Mouse (Mus musculus) intestine, postnatal 0 days (tissue): ENCODE measurements around the gene Slc4a2. TPM values are rescaled to one million over a fixed set of nuclear protein-coding genes. Genes with fewer than 3 reads are reported as not detected.

ENCODE experiments used
- ATAC-seq: fragments of 200-750 bp; cut with Nextera tagmentation; 2 replicates; pipeline ENCODE4 v1.8.0; 2017; ENCODE audit warnings: mild to moderate bottlenecking, moderate TSS enrichment, moderate library complexity
- H3K27ac ChIP-seq: fragments of 300-500 bp; sonication (generic); 2 replicates; pipeline ENCODE4 v1.5.1; 2014; ENCODE audit warnings: mild to moderate bottlenecking, low read depth, low read length, moderate library complexity
- H3K27me3 ChIP-seq: fragments of 300-500 bp; sonication (generic); replicated peaks from 2 replicates; pipeline ENCODE4 v1.6.1; 2014; ENCODE audit warnings: low read length, mixed read lengths; ENCODE audit not compliant: control insufficient read depth, insufficient read depth
- H3K36me3 ChIP-seq: fragments of 300-500 bp; sonication (generic); 2 replicates; pipeline ENCODE4 v1.6.1; 2014; ENCODE audit warnings: mild to moderate bottlenecking, moderate library complexity; ENCODE audit not compliant: control insufficient read depth, insufficient read depth
- H3K4me1 ChIP-seq: fragments of 300-500 bp; sonication (generic); replicated peaks from 2 replicates; pipeline ENCODE4 v1.6.1; 2014; ENCODE audit warnings: antibody characterized with exemption, low read length, mixed read lengths; ENCODE audit not compliant: control insufficient read depth, insufficient read depth
- H3K4me2 ChIP-seq: fragments of 300-500 bp; sonication (generic); replicated peaks from 2 replicates; pipeline ENCODE4 v1.6.1; 2014; ENCODE audit warnings: low read depth, mild to moderate bottlenecking, moderate library complexity
- H3K4me3 ChIP-seq: fragments of 300-500 bp; sonication (generic); 2 replicates; pipeline ENCODE4 v1.5.1; 2014; ENCODE audit warnings: low read depth, low read length
- H3K9ac ChIP-seq: fragments of 300-500 bp; sonication (generic); 2 replicates; pipeline ENCODE4 v1.6.1; 2014; ENCODE audit warnings: mild to moderate bottlenecking, low read depth, low read length
- H3K9me3 ChIP-seq: fragments of 300-500 bp; sonication (generic); 2 replicates; pipeline ENCODE4 v1.6.1; 2016; ENCODE audit warnings: mixed run types; ENCODE audit not compliant: control insufficient read depth
- CTCF ChIP-seq: sonication (generic); IDR thresholded peaks from 2 replicates; pipeline ENCODE4 v1.5.1; 2016; ENCODE audit warnings: low read depth, mild to moderate bottlenecking, control low read depth, antibody characterized with exemption, moderate library complexity
- WGBS: fragments of 180-500 bp; shearing (Covaris S2); extraction: QIAGEN DNeasy Blood & Tissue Kit; methylation state at CpG from one replicate; pipeline ENCODE4 v1.1.7; 2014; 5-methylcytosine and 5-hydroxymethylcytosine counted together
- polyA plus RNA-seq: library from polyadenylated mRNA; unstranded; fragments of >200 nt; fragmentation: Nextera tagmentation; extraction: Ambion mirVana; gene quantifications from 2 replicates; pipeline ENCODE4 v1.2.1, GENCODE M21; 2015

Gene Slc4a2
- polyA plus RNA-seq, 1 experiment from 2014 or later = 29.9 TPM

DNA sequence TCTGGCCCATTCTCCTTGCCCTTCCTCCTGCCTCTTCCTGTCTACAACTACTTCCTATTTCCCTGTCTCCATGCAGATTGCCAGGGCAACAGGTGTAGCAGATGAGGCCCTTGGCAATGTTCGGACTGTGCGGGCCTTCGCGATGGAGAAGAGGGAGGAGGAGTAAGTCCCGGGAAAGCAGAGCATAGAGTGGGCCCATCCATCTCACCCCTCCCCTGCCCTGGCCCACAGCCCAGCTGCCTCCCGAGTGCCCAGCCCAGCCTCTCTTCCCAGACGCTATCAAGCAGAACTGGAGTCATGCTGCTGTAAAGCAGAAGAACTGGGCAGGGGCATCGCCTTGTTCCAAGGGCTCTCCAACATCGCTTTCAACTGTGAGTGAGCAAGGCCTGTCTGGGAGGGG is 21.7 kb upstream of the Slc4a2 start:
- no peak overlapping the region for H3K27ac ChIP-seq
- ATAC-seq = no peak
- WGBS = 71% methylated on average over 9 of the region's 9 CpGs

DNA sequence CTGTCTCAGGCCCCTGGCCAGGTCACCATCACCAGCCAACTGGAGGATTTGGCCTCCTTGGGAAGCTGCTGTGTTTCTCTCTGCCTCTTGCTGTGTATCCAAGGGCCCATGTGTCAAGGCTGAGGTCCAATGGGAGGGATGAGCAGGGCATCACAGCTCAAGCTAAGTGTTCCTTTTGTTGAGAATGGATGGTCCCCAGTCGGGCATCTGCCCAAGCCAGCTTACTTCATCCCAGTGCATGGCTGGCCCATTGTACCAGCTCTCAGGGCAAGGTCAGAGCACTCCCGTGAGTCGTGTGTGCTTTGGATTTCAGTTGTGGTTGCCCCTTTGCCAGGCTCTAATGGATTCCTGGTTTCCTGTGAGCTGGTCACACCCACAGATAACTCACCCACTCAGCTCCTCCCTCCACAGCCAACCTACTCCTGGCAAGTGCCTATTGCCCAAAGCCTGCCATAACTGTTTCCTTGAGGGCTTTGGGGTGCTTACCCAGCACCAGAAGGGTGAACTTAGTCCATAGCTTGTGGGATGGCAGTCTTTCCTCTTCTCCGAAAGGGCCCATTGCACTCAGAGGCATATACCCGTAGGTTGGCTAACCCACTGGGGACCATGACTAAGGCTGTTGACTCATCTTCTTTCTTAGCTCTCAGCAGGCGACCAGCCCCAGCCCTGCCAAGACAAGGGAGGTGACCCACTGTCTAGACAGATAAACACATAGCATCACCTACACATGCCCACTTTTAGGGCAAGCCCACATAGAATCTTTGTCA is 18.9 kb upstream of the Slc4a2 start:
- ATAC-seq = no peak
- Histone ChIP-seq H3K4me2 (no peak overlapping the region), H3K4me3 (no peak overlapping the region), H3K27ac (no peak overlapping the region), H3K4me1 (no peaks in the 10 kb centered on the region), H3K9me3 (no peaks in the 10 kb centered on the region), H3K9ac (no peak overlapping the region), H3K27me3 (no peaks in the 10 kb centered on the region), H3K36me3 (peaks cover 83% of the 10 kb centered on the region)
- TF ChIP-seq CTCF = no peak
- WGBS = 87% methylated on average over 6 of the region's 6 CpGs

More for the DNA sequence above, 21.7 kb upstream of the Slc4a2 start:
- H3K27me3 ChIP-seq = no peaks in the 10 kb centered on the region
- peaks cover 65% of the 10 kb centered on the region for H3K36me3 ChIP-seq
- H3K9me3 ChIP-seq = no peaks in the 10 kb centered on the region
- no peak overlapping the region for H3K4me3 ChIP-seq
- no peak overlapping the region for H3K9ac ChIP-seq
- no peak overlapping the region for H3K4me2 ChIP-seq
- no peak for TF ChIP-seq CTCF
- H3K4me1 ChIP-seq = no peaks in the 10 kb centered on the region

DNA sequence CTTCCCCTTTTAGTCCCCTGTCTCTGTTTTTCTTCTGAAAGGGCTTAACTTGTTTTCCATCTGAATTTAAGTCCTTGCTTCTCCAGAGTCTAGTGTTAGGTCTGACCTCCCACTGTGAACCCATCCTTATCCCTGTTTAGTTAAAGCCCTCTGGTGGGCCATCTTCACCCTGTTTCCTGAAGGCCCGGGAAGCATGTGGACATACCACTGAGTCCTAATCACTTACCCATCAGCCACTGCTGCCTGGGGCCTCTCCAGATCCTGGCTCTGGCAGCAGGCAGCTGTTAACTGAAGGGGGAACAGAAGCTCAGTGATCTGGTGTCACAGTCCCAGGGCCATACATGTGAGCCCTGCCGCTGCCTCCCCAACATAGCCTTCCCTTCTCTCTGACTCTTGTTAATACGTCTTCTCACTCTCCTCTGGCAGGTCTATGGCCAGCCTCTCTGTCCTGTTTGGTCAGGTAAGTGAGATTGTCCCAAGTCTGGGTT is 18.2 kb upstream of the Slc4a2 start:
- no peaks in the 10 kb centered on the region for H3K27me3 ChIP-seq
- H3K36me3 ChIP-seq = peaks cover 77% of the 10 kb centered on the region
- H3K27ac ChIP-seq = no peak overlapping the region
- no peaks in the 10 kb centered on the region for H3K9me3 ChIP-seq
- H3K4me2 ChIP-seq = no peak overlapping the region
- H3K4me1 ChIP-seq = no peaks in the 10 kb centered on the region
- no peak overlapping the region for H3K4me3 ChIP-seq
- ATAC-seq = no peak
- no peak overlapping the region for H3K9ac ChIP-seq
- no peak for TF ChIP-seq CTCF
- WGBS = 59% methylated on average over 3 of the region's 3 CpGs

DNA sequence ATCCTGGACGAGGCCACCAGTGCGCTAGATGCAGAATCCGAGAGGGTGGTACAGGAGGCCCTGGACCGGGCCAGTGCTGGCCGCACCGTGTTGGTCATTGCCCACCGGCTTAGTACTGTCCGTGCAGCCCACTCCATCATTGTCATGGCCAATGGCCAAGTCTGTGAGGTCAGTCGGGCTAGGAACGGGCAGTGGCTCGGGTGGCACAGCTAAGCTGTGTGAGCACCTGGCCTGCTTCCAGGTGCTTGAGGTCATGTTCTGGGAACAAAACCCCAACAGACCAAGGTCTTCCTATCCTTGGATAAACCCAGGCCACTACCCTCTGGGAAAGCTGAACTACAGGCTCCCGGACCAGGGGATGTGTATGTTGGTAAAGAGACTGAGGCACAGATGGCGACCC is 15.0 kb upstream of the Slc4a2 start:
- TF ChIP-seq CTCF = no peak
- WGBS = 92% methylated on average over 13 of the region's 13 CpGs
- no peak overlapping the region for H3K4me2 ChIP-seq
- H3K36me3 ChIP-seq = peaks cover 50% of the 10 kb centered on the region
- H3K4me1 ChIP-seq = no peaks in the 10 kb centered on the region
- H3K9ac ChIP-seq = no peak overlapping the region
- no peak overlapping the region for H3K27ac ChIP-seq
- no peaks in the 10 kb centered on the region for H3K27me3 ChIP-seq
- H3K9me3 ChIP-seq = no peaks in the 10 kb centered on the region
- H3K4me3 ChIP-seq = no peak overlapping the region
- ATAC-seq = no peak

DNA sequence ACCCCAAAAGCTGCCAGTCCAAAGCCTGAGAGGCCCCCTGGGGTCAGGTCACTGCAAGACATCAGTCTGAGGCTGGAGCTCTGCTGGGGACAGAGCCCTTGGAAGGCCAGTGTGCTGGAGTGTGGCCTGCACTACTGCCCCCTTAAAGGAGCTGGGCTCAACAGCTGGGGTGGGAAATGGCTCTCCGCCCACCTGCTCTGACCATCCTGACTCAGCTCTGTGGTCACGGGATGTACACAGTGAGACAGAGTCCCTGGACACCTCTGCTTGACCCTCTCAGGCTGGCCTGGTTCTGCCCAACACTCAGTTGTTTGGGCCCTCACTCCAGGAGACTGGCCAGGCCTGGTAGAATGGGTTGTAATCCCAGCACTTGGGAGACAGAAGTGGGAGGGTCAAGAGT is 14.2 kb upstream of the Slc4a2 start:
- Histone ChIP-seq H3K9ac (no peak overlapping the region), H3K4me2 (no peak overlapping the region), H3K9me3 (no peaks in the 10 kb centered on the region), H3K4me3 (no peak overlapping the region), H3K27ac (no peak overlapping the region), H3K4me1 (no peaks in the 10 kb centered on the region), H3K36me3 (peaks cover 43% of the 10 kb centered on the region; the same call in 1 of the 2 replicates), H3K27me3 (no peaks in the 10 kb centered on the region)
- 68% methylated on average over 2 of the region's 2 CpGs for WGBS
- ATAC-seq = no peak
- TF ChIP-seq CTCF = no peak

DNA sequence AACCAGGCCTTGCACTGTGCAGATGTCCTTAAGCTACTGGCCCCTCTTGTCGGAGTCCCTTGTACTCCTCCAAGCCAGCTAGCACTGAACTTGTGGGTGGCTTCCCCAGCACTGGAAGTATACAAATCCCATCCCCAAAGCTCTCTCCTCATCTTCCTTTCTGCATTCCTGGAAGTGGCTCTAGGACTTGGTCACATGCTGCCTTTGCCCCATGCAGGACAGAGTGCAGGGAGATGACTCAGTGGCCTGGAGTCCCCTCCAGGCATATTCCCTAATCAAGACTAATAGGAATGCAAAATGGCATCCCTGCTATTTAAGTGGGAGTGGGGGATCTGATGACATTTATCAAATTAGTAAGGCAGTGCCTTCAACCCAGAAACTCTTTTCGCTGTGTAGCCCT is 11.6 kb upstream of the Slc4a2 start:
- Histone ChIP-seq H3K4me1 (no peaks in the 10 kb centered on the region), H3K27ac (no peak overlapping the region), H3K9ac (no peak overlapping the region), H3K9me3 (no peaks in the 10 kb centered on the region), H3K36me3 (peaks cover 19% of the 10 kb centered on the region; the same call in 1 of the 2 replicates), H3K27me3 (no peaks in the 10 kb centered on the region), H3K4me2 (no peak overlapping the region), H3K4me3 (no peak overlapping the region)
- no peak for ATAC-seq
- 74% methylated on average over 2 of the region's 2 CpGs for WGBS
- no peak for TF ChIP-seq CTCF
